Comparison of ENCODE assay signal across 8 mouse cellular contexts in the genomic region with DNA sequence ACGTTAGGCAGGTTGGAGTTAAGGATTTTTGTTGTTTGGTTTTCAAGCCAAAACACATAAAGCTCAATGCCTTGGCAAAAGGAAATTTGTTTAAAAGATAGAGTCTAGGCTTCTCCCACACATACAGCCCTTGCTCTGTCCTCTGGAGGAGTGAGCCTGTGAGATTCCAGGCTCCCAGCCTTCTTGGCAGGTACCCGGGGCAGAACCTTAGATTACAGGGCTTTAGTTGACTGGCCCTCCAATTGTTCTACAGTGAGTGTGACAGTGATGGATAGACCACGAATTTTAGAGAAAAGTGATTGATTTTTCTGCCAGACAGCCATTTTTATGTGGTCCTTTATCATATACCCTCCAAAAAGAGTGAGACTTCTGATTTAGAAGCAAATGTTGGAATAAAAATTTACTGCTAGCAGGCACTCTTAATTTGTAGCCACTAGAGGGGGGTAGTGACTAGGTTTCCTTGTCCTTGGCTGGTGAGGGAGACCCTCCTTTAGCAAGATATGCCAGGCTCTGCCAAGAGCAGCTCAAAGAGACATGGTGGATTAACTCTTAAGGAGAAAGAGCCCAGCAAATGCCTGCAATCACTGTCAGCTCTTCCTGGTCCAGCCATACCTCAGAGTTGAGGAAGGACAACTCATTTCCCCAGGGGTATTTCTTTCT.
DNase-seq lines count a peak whose midpoint lies in the region; ATAC-seq and TF ChIP-seq lines count a peak whose summit lies in the region.

No protein-coding gene starts in this region.

- H3K9ac ChIP-seq in embryonic facial prominence, embryonic 11.5 days (replicated peaks; ENCODE audit: low read length), result no peak overlapping the region
- no peak overlapping the region for H3K9ac ChIP-seq in CH12.LX (ENCODE audit: insufficient read depth, low read depth)

- TF ChIP-seq EP300 in CH12.LX (IDR thresholded peaks at IDR 0.05; ENCODE audit: low read length), result no peak

- H3K9me3 ChIP-seq in embryonic facial prominence, embryonic 11.5 days (replicated peaks; ENCODE audit: control insufficient read depth, low read length), result no peaks in the 10 kb centered on the region
- no peaks in the 10 kb centered on the region for H3K9me3 ChIP-seq in embryonic facial prominence, embryonic 10.5 days
- no peaks in the 10 kb centered on the region for H3K9me3 ChIP-seq in CH12.LX (replicated peaks; ENCODE audit: low read length)
- H3K9me3 ChIP-seq in midbrain, embryonic 10.5 days (replicated peaks), result no peaks in the 10 kb centered on the region

- in situ Hi-C loops in CH12.LX (cut with MboI; ENCODE audit: low pct_ligation_motif_present, low pct_unique_long_range_greater_than_20kb, low sequenced_read_pairs), result no loop called here

- no peaks in the 10 kb centered on the region for H3K79me2 ChIP-seq in CH12.LX (replicated peaks; ENCODE audit: control insufficient read depth, extremely low read depth, insufficient read depth, poor library complexity, severe bottlenecking)

- WGBS in embryonic facial prominence, embryonic 11.5 days, result 55% methylated on average over 3 of the region's 3 CpGs
- 48% methylated on average over 3 of the region's 3 CpGs for WGBS in embryonic facial prominence, embryonic 10.5 days
- WGBS in midbrain, embryonic 10.5 days, result 55% methylated on average over 3 of the region's 3 CpGs

- TF ChIP-seq POLR2A in CH12.LX (IDR thresholded peaks at IDR 0.05; ENCODE audit: low read depth, low read length), result no peak

- no peaks in the 10 kb centered on the region for H3K4me1 ChIP-seq in embryonic facial prominence, embryonic 11.5 days (ENCODE audit: control insufficient read depth, insufficient read depth, low read length)
- H3K4me1 ChIP-seq in embryonic facial prominence, embryonic 10.5 days, result no peaks in the 10 kb centered on the region
- H3K4me1 ChIP-seq in CH12.LX (ENCODE audit: control insufficient read depth in 1 of 2, insufficient read depth in 2 of 2), result peaks cover 0 to 8% of the 10 kb centered on the region in 2 experiments; a peak in 2 of 4 replicates
- H3K4me1 ChIP-seq in midbrain, embryonic 10.5 days, result no peaks in the 10 kb centered on the region

- no peak overlapping the region for H3K4me2 ChIP-seq in embryonic facial prominence, embryonic 11.5 days (ENCODE audit: low read depth, low read length)
- no peak overlapping the region for H3K4me2 ChIP-seq in CH12.LX (ENCODE audit: insufficient read depth, low read depth, poor library complexity, severe bottlenecking)

- H3K36me3 ChIP-seq in embryonic facial prominence, embryonic 11.5 days (replicated peaks; ENCODE audit: control insufficient read depth, insufficient read depth, low read depth, low read length), result no peaks in the 10 kb centered on the region
- H3K36me3 ChIP-seq in embryonic facial prominence, embryonic 10.5 days (replicated peaks), result no peaks in the 10 kb centered on the region
- H3K36me3 ChIP-seq in CH12.LX (replicated peaks in 1 of 2; ENCODE audit: control insufficient read depth in 1 of 2, insufficient read depth in 1 of 2, low read length in 1 of 2), result no peaks in the 10 kb centered on the region
- no peaks in the 10 kb centered on the region for H3K36me3 ChIP-seq in midbrain, embryonic 10.5 days

- no peaks in the 10 kb centered on the region for H3K27me3 ChIP-seq in embryonic facial prominence, embryonic 11.5 days (ENCODE audit: control insufficient read depth, insufficient read depth, low read length)
- no peaks in the 10 kb centered on the region for H3K27me3 ChIP-seq in embryonic facial prominence, embryonic 10.5 days (replicated peaks; ENCODE audit: low read depth, poor library complexity, severe bottlenecking)
- no peaks in the 10 kb centered on the region for H3K27me3 ChIP-seq in CH12.LX (replicated peaks)
- no peaks in the 10 kb centered on the region for H3K27me3 ChIP-seq in midbrain, embryonic 10.5 days (ENCODE audit: low read depth, poor library complexity, severe bottlenecking)

- dilution Hi-C loops in CH12.LX (cut with MboI; ENCODE audit: extremely low pct_ligation_motif_present, extremely low pct_unique_long_range_greater_than_20kb, low sequenced_read_pairs), result no loop called here

- TF ChIP-seq CTCF in CH12.LX (conservative IDR thresholded peaks at IDR 0.05 in 1 of 2, IDR thresholded peaks at IDR 0.05 in 1 of 2; ENCODE audit: low read depth in 2 of 2, low read length in 2 of 2), result peak in 1 of 2 experiments; percentile 64; a peak in 3 of 4 replicates

- H3K4me3 ChIP-seq in embryonic facial prominence, embryonic 11.5 days (ENCODE audit: low read depth, low read length), result no peak overlapping the region
- H3K4me3 ChIP-seq in embryonic facial prominence, embryonic 10.5 days, result no peak overlapping the region
- H3K4me3 ChIP-seq in CH12.LX (replicated peaks in 1 of 3; ENCODE audit: low read depth in 2 of 3, low read length in 2 of 3, poor library complexity in 1 of 3), result no peak overlapping the region
- H3K4me3 ChIP-seq in midbrain, embryonic 10.5 days, result no peak overlapping the region

- peak; percentile 67 for TF ChIP-seq RAD21 in CH12.LX (IDR thresholded peaks at IDR 0.05; ENCODE audit: low read depth, low read length)

- no peak for ATAC-seq in embryonic facial prominence, embryonic 11.5 days (replicated peaks; ENCODE audit: insufficient number of reproducible peaks, low FRiP score, low TSS enrichment, low read depth)

- DNase-seq in embryonic facial prominence, embryonic 11.5 days (ENCODE audit: low spot score), result peak; percentile 71
- no peak for DNase-seq in embryonic facial prominence, embryonic 10.5 days (ENCODE audit: low spot score)
- DNase-seq in CH12.LX (ENCODE audit: extremely low read depth), result peak; percentile 30
- peak; percentile 47 for DNase-seq in embryo, embryonic 9.5 days (ENCODE audit: extremely low spot score)
- DNase-seq in kidney, postnatal 4 days, result peak; percentile 14 to 22
- DNase-seq in midbrain, embryonic 10.5 days (ENCODE audit: low spot score), result peak; percentile 23
- no peak for DNase-seq in spleen, adult 18-20 months
- DNase-seq in c-Kit-positive CD71-positive TER-119-positive erythroid progenitor cells, embryonic 14.5 days (ENCODE audit: low spot score), result no peak

- H3K27ac ChIP-seq in embryonic facial prominence, embryonic 11.5 days (replicated peaks; ENCODE audit: low read depth, low read length), result no peak overlapping the region
- no peak overlapping the region for H3K27ac ChIP-seq in embryonic facial prominence, embryonic 10.5 days (replicated peaks)
- no peak overlapping the region for H3K27ac ChIP-seq in CH12.LX (ENCODE audit: insufficient read depth, low read depth)
- no peak overlapping the region for H3K27ac ChIP-seq in midbrain, embryonic 10.5 days (replicated peaks)

TF ChIP-seq in CH12.LX, 34 proteins besides CTCF, POLR2A, EP300 and RAD21:
- TF ChIP-seq MEF2A (IDR thresholded peaks at IDR 0.05; ENCODE audit: borderline replicate concordance, low read depth, low read length), result no peak
- TF ChIP-seq SMC3 (IDR thresholded peaks at IDR 0.05; ENCODE audit: low read depth, low read length), result peak; percentile 35; the same call in 1 of the 2 replicates

Comparison
In these comparisons a context has a peak if more than half of its experiments do, and no peak if none do; other contexts are left out.
1. DNase-seq: peak in embryonic facial prominence, embryonic 11.5 days (single experiment), CH12.LX (single experiment), embryo, embryonic 9.5 days (single experiment), kidney, postnatal 4 days (2 of 2) and midbrain, embryonic 10.5 days (single experiment); none in embryonic facial prominence, embryonic 10.5 days (single experiment), spleen, adult 18-20 months (0 of 2) and c-Kit-positive CD71-positive TER-119-positive erythroid progenitor cells, embryonic 14.5 days (single experiment).